In genomic region chr6:99556950-99557349, GRCm38 (mm10) we compare ENCODE assay signal across 16 mouse cellular contexts.
"Had no signal": no experiment of that assay in that cellular context is flagged by ENCODE, and none has a peak within 500 bp of the region (broad histone marks: within the 10 kb centered on the region; RNA-seq: fewer than 3 reads in every experiment).

No protein-coding gene starts in this region.

- H3K4me1 ChIP-seq: neural tube, embryonic 13.5 days; neural tube, embryonic 15.5 days; stomach, embryonic 15.5 days had no signal

- DNase-seq: retina, postnatal 1 day; right cerebral cortex, adult 18-20 months; right cerebral cortex, postnatal 14 days; right cerebral cortex, postnatal 25 days; right cerebral cortex, postnatal 4 days; spleen, adult 18-20 months; thymus, adult 18-20 months; thymus, adult 2 months; thymus, postnatal 14 days; thymus, postnatal 25 days; thymus, postnatal 36 days; thymus, postnatal 4 days had no signal

- H3K9me3 ChIP-seq: neural tube, embryonic 13.5 days; neural tube, embryonic 15.5 days; stomach, embryonic 15.5 days had no signal

- H3K9ac ChIP-seq: neural tube, embryonic 13.5 days; neural tube, embryonic 15.5 days; stomach, embryonic 15.5 days had no signal

- H3K4me2 ChIP-seq: neural tube, embryonic 13.5 days; neural tube, embryonic 15.5 days; stomach, embryonic 15.5 days had no signal

- H3K4me3 ChIP-seq: neural tube, embryonic 13.5 days; neural tube, embryonic 15.5 days; stomach, embryonic 15.5 days had no signal

- H3K36me3 ChIP-seq: neural tube, embryonic 13.5 days; neural tube, embryonic 15.5 days; stomach, embryonic 15.5 days had no signal

- H3K27me3 ChIP-seq: neural tube, embryonic 13.5 days; neural tube, embryonic 15.5 days; stomach, embryonic 15.5 days had no signal

- H3K27ac ChIP-seq: neural tube, embryonic 13.5 days; neural tube, embryonic 15.5 days; stomach, embryonic 15.5 days; stomach, postnatal 0 days had no signal
